Mouse (Mus musculus) megakaryocyte, embryonic 14.5 days (primary cell): ENCODE measurements around the gene Inpp5d. TPM values are rescaled to one million over a fixed set of nuclear protein-coding genes. Genes with fewer than 3 reads are reported as not detected.

Experiments used
- H3K27me3 ChIP-seq: replicated peaks from 2 replicates; pipeline ENCODE3; 2012; ENCODE audit warnings: inconsistent platforms
- H3K36me3 ChIP-seq: replicated peaks from 2 replicates; pipeline ENCODE3; 2012; ENCODE audit warnings: low read length, inconsistent platforms, mixed read lengths
- H3K4me1 ChIP-seq: 2 replicates; pipeline ENCODE4 v1.6.1; 2012; ENCODE audit warnings: inconsistent platforms
- H3K4me3 ChIP-seq: replicated peaks from 2 replicates; pipeline ENCODE3; 2012; ENCODE audit warnings: moderate library complexity, mild to moderate bottlenecking, inconsistent platforms
- H3K9me3 ChIP-seq: 2 replicates; pipeline ENCODE4 v1.6.1; 2012; ENCODE audit warnings: inconsistent platforms
- FLI1 ChIP-seq: IDR thresholded peaks from 2 replicates; pipeline ENCODE4 v1.6.1; 2012; ENCODE audit warnings: low read length, inconsistent platforms, mixed read lengths
- GATA1 ChIP-seq: IDR thresholded peaks from 3 replicates; pipeline ENCODE4 v1.6.1; 2012; ENCODE audit warnings: mixed read lengths, low read length, inconsistent platforms, borderline replicate concordance
- polyA plus RNA-seq: library from polyadenylated mRNA; stranded (reverse); fragments of >175 nt; gene quantifications from 2 replicates; pipeline ENCODE4 v1.2.3, GENCODE M21; 2012; ENCODE audit warnings: low replicate concordance; ENCODE audit not compliant: insufficient read depth

The Inpp5d gene
- polyA plus RNA-seq, 1 experiment: 107 TPM

DNA sequence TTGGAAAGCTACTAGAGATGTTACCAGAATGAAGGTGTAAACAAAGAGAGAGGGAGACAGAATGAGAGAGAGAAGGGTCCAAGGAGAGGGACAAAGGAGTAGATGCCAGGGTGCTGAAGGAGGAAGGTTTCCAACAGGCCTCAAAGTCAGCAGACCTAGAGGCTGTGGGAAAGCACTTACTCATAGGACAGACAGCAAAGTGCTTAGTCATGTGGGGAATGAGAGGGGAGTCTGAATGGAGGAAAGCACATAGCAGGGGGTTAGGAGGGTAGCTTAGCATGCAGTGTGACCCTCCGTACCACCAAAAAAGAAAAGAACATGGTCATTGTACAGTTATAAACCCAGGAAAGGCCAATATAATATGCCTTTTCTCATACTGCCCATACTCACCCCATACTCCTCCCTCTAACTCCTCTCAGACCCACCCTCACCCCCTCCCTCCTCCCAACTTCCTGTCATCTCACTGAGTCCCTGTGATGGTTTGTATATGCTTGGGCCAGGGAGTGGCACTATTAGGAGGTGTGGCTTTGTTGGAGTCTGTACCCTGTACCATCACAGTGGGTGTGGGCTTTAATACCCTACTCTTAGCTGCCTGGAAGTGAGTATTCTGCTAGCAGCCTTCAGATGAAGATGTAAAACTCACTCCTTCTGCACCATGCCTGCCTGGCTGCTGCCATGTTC is 69.7 kb downstream of the Inpp5d start:
- H3K4me3 ChIP-seq: peak overlapping the region; percentile 42
- H3K4me1 ChIP-seq: peaks cover 67% of the 10 kb centered on the region
- TF ChIP-seq GATA1: no peak
- no peak for TF ChIP-seq FLI1
- peaks cover 95% of the 10 kb centered on the region for H3K36me3 ChIP-seq
- H3K9me3 ChIP-seq: no peaks in the 10 kb centered on the region
- H3K27me3 ChIP-seq: no peaks in the 10 kb centered on the region

DNA sequence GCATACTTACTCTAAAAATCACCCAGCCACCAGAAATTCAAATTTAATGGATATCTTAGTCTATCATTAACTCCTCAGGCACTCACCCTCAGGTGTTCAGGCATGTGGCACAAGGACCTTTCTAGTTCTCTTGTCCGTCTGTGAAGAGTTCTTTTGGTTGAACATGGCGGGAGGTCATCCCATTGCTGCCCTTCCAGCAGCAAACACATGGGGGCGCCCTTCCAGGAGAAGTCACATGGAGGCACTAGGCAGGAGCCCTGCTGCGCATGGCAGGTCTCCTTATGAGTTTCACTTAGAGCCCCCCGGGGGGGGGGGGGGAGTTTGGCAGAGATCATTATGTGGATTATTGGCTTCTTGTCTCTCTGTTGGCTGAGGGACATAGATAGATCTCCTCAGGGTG is 76.2 kb downstream of the Inpp5d start:
- H3K36me3 ChIP-seq: peaks cover 94% of the 10 kb centered on the region
- peaks cover 83% of the 10 kb centered on the region for H3K4me1 ChIP-seq
- no peak overlapping the region for H3K4me3 ChIP-seq
- no peaks in the 10 kb centered on the region for H3K9me3 ChIP-seq
- no peaks in the 10 kb centered on the region for H3K27me3 ChIP-seq
- TF ChIP-seq GATA1: no peak
- TF ChIP-seq FLI1: no peak

DNA sequence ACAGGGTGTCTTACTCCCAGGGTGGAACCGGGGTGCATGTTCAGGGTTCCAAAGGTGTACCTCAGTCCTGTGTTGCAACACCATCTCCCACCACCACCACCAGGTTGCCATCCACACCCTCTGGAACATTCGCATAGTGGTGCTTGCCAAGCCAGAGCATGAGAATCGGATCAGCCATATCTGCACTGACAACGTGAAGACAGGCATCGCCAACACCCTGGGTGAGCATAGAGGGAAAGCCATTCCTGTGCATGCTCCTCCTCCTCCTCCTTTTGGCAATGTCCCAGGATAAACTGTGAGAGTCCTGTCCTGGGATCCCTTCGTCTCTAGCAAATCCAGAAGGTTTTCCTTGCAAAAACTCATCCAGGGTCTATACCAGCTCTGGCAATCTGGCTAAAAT is 77.9 kb downstream of the Inpp5d start:
- no peaks in the 10 kb centered on the region for H3K9me3 ChIP-seq
- H3K36me3 ChIP-seq: peaks cover 94% of the 10 kb centered on the region
- peak overlapping the region; percentile 16 for H3K4me3 ChIP-seq
- H3K4me1 ChIP-seq: peaks cover 70% of the 10 kb centered on the region
- TF ChIP-seq FLI1 (no peak), GATA1 (no peak)
- no peaks in the 10 kb centered on the region for H3K27me3 ChIP-seq

DNA sequence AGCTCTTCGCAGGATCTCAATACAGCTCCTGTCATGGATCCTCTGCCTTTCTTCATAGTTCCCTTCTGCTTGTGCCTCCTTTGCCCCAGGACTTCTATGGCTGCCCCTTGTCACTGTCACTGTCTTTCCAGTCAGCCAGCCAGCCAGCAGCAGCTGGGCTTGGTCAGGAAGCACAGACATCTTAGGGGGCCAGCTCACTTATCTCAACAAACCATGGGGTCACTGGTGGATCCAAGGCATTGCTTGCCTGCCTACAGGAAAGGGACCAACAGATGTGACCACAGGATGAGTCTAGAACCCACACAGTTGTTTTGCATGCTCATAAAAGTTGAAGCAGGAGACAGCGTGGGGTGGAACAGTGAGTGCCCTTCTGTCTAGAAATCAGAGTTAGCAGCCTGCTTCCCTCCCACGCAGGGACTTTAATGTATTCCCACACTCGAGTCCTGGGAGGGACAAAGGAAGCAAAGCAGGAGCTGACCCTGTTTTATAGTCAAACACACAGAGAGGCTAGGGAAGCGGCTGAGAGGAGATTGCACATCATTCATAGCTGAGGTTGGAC is 79.9 kb downstream of the Inpp5d start:
- Histone ChIP-seq H3K4me1 (peaks cover 64% of the 10 kb centered on the region), H3K9me3 (no peaks in the 10 kb centered on the region), H3K4me3 (peak overlapping the region; percentile 23), H3K36me3 (peaks cover 95% of the 10 kb centered on the region), H3K27me3 (no peaks in the 10 kb centered on the region)
- TF ChIP-seq FLI1 (peak; percentile 65; the same call in 1 of the 2 replicates), GATA1 (peak; percentile 78; the same call in 1 of the 3 replicates)

DNA sequence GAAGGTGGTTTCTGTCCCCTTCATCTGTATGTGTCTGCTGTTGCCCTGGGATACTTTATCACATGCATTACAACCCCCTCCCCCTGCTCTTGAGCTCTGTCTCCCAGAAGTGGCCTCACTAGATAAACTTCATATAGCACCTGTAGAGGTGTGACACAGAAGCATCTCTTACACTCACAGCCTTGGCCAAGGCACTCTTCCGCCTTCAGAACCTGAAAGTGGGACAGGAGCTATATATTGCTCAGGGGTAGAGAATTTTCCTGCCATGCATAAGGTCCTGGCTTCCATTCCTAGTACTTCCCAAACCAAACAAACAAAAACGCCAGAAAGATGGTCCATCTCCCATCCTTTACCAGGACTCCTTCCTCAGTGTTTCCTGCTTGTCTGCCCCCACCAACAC is 84.1 kb downstream of the Inpp5d start:
- peaks cover 61% of the 10 kb centered on the region for H3K4me1 ChIP-seq
- H3K4me3 ChIP-seq: no peak overlapping the region
- no peaks in the 10 kb centered on the region for H3K9me3 ChIP-seq
- peaks cover 98% of the 10 kb centered on the region for H3K36me3 ChIP-seq
- TF ChIP-seq GATA1 (no peak), FLI1 (no peak)
- H3K27me3 ChIP-seq: no peaks in the 10 kb centered on the region

DNA sequence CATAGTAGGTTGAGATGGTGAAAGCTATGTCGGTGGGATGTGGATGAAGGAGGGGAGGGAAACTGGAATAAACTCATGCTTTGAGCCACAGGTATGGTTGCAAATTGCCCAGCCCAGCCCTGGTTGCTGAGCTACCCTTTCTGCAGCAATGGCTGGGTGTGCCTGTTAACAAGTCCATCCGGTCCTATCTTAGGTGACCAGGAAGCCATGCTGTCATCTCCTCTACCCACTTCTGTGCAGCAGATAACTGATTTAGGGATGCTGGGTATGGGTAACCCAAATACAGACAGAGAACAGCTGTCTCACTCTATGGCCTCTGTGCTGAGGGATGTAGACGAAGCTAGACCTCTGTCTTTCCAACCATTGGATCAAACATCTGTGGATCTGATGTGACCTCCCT is 86.2 kb downstream of the Inpp5d start:
- Histone ChIP-seq H3K4me3 (no peak overlapping the region), H3K36me3 (peaks cover 98% of the 10 kb centered on the region), H3K9me3 (no peaks in the 10 kb centered on the region), H3K4me1 (peaks cover 61% of the 10 kb centered on the region), H3K27me3 (no peaks in the 10 kb centered on the region)
- no peak for TF ChIP-seq FLI1
- no peak for TF ChIP-seq GATA1

DNA sequence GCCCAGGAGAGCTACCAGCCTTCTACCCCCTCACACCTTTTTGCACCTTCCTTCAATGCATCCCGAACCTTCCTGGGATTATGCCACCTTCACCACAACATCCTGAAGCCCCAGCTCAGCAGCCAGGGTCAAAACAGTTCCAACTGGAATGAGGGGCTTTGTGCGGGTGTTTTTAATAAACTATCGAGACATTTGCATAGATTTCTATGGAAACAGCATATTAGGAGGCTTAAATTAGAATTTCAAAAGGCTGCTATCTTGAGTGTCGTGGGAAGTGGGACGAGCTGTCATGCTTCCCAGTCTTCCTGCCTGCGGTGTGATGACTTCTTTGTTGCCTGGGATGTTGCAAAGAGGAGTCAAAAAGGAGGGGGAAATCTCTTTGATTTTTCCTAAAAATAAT is 88.9 kb downstream of the Inpp5d start:
- Histone ChIP-seq H3K36me3 (peaks cover 99% of the 10 kb centered on the region), H3K4me1 (peaks cover 81% of the 10 kb centered on the region), H3K4me3 (no peak overlapping the region), H3K27me3 (no peaks in the 10 kb centered on the region), H3K9me3 (no peaks in the 10 kb centered on the region)
- TF ChIP-seq GATA1 (no peak), FLI1 (no peak)

DNA sequence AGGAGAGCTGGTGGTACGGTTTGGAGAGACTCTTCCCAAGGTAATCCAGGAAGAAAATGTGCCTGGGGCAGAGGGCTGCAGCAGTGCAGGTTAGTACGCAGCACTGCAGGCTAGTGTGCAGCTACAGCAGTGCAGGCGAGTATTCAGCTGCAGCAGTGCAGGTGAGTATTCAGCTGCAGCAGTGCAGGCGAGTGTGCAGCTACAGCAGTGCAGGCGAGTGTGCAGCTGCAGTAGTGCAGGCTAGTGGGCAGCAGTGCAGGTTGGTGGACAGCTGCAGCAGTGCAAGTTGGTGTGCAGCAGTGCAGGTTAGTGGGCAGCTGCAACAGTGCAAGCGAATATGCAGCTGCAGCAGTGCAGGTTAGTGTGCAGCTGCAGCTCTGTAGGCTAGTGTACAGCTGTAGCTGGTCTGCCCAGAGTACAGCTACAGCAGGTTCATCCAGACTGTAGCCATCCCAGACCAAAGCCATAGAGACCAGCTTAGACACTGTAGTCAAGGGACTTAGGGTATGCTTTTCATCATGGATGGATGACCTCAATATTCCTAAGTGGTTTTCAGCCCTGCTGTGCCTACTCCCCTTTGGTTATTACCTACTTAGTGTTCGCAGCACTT is 89.7 kb downstream of the Inpp5d start:
- peaks cover 86% of the 10 kb centered on the region for H3K4me1 ChIP-seq
- TF ChIP-seq FLI1 (no peak), GATA1 (no peak)
- no peaks in the 10 kb centered on the region for H3K27me3 ChIP-seq
- H3K9me3 ChIP-seq: no peaks in the 10 kb centered on the region
- H3K36me3 ChIP-seq: peaks cover 99% of the 10 kb centered on the region
- peak overlapping the region; percentile 68 for H3K4me3 ChIP-seq

DNA sequence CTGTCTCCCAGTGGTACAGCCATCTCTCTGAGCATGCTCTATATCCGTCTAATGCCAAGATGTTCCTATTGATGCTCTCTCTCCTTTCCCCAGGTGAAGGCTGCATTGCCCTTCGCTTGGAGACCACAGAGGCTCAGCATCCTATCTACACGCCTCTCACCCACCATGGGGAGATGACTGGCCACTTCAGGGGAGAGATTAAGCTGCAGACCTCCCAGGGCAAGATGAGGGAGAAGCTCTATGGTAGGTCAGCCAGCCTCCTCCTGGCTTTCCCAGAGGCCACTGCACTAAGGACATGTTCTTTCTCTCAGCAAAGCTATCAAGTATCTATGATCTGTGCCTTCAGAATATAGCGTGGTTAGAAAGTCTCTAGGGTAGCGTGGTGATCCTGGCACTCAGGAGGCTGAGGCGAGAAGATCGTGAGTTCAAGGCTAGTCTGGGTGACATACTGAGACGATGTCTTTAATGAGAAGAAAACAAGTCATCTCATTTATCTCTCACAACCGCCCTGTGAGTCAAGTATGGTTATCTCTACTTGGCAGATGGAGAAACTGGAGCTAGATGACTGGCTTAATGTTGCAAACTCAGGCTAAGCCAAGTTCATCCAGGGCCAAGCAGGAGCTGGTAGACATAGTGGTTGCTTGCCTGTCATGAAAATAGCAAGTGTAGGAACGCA is 92.0 kb downstream of the Inpp5d start:
- Histone ChIP-seq H3K4me3 (peak overlapping the region; percentile 66), H3K9me3 (no peaks in the 10 kb centered on the region), H3K4me1 (peaks cover 85% of the 10 kb centered on the region), H3K36me3 (peaks cover 100% of the 10 kb centered on the region), H3K27me3 (no peaks in the 10 kb centered on the region)
- TF ChIP-seq GATA1: 0 out of 3 replicates have a peak, but pooled peaks have one; percentile 58
- TF ChIP-seq FLI1: no peak

DNA sequence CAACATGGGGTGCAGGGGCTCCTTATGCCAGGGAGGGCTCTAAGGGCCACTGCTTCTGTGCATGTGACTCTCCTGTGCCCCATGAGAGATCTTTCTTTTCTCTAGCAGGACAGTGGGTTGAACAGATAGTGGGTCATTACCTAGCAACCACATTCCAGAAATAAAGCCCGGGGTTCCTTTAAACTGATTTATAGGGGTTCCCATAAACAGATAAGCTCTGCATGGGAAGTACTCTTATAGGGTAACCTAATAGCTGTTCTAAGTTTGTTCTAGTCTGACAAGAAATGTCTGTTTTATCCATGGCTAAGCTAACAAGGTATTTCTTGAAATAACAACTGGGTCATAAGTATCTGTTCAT is 92.5 kb downstream of the Inpp5d start:
- Histone ChIP-seq H3K4me3 (peak overlapping the region; percentile 66), H3K4me1 (peaks cover 80% of the 10 kb centered on the region), H3K36me3 (peaks cover 100% of the 10 kb centered on the region), H3K27me3 (no peaks in the 10 kb centered on the region), H3K9me3 (no peaks in the 10 kb centered on the region)
- TF ChIP-seq GATA1 (no peak), FLI1 (no peak)
